Mouse (Mus musculus): ENCODE results near the gene Rbfox1.

GRCm38 (mm10) chr16:7004565-7004964 lies 1119.4 kb downstream of the Rbfox1 start:
- TF ChIP-seq GATA1 (IDR thresholded peaks at IDR 0.05; ENCODE audit: borderline replicate concordance, low read length) (no peak), FLI1 (IDR thresholded peaks at IDR 0.05; ENCODE audit: low read length) (no peak)

Measured in megakaryocyte, embryonic 14.5 days (primary cell).